Mouse (Mus musculus): Measurements from ENCODE around the gene Gm49388.

- TF ChIP-seq CTCF (IDR thresholded peaks at IDR 0.05; ENCODE audit: low read depth) (no peak), EP300 (IDR thresholded peaks at IDR 0.05; ENCODE audit: low read depth) (0 out of 2 replicates have a peak, but pooled peaks have one; percentile 3)
Observed at GRCm38 (mm10) chr7:127777474-127778266, 7.7 kb upstream of the Gm49388 start.
